Mouse (Mus musculus): ENCODE data around the gene Card10. TPM values are rescaled to one million over a fixed set of nuclear protein-coding genes. Genes with fewer than 3 reads are reported as not detected.

The Card10 gene
- polyA plus RNA-seq, 2 experiments = 5.1 to 9.0 TPM

DNA sequence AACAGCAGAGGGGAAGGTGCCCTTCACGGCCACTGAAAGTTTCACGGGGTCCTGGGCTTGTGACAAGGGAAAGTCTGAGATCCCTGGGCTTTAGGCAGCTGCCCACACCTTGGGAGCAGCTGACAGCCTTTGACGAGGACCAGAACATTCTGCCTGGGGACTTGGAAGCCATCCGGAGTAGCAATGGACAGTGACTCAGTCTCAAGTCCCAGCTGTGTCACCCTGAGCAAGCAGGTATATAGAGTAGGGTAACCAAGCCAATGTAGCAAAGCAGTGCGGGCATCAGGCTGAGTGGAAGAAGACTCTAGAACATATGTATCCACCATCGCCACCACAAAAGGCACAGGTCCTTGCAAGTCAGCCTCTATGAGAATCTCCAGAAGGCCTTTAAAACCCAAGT, 65.7 kb downstream of the Card10 start:
- no peak for TF ChIP-seq POLR2A (IDR thresholded peaks at IDR 0.05; ENCODE audit: borderline replicate concordance, extremely low read depth, insufficient read depth, insufficient read length)
- Histone ChIP-seq H3K9me3 (ENCODE audit: control insufficient read depth, low read length) (no peaks in the 10 kb centered on the region), H3K9ac (ENCODE audit: low read depth, low read length, severe bottlenecking) (no peak overlapping the region), H3K27ac (replicated peaks; ENCODE audit: low read depth, low read length) (no peak overlapping the region), H3K4me3 (replicated peaks; ENCODE audit: low read length) (no peak overlapping the region), H3K36me3 (ENCODE audit: control insufficient read depth, insufficient read depth, low read length) (no peaks in the 10 kb centered on the region), H3K27me3 (ENCODE audit: control insufficient read depth, insufficient read depth, low read length) (peaks cover 6% of the 10 kb centered on the region; the same call in 1 of the 2 replicates), H3K4me1 (ENCODE audit: control insufficient read depth, insufficient read depth, low read length) (no peaks in the 10 kb centered on the region), H3K4me2 (replicated peaks; ENCODE audit: low read depth, low read length, severe bottlenecking) (no peak overlapping the region)
- ATAC-seq (ENCODE audit: low FRiP score, low read depth) = no peak
- DNase-seq (ENCODE audit: low spot score) = no peak
- 38% methylated on average over 6 of the region's 6 CpGs for WGBS

DNA sequence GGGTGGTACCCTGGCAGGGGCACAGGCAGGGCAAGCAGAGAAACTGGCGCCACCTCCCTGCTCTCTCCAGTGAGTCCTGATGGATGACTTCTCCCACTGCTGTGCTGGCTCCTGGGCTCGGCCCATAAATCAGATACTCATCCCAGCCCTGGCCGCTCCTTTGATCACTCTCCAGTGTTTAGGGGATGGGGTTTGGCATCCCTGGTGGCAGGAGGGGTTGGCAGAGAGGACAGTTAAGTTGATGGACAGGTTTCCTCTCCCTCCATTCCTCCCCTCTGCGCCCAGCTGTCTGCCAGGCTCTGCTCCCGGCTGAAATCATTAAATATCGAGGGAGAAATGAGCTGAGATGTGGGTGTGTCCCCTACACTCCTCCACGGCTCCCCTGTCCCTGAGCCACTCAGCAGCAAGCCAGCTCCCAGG, 66.2 kb downstream of the Card10 start:
- H3K27ac ChIP-seq (replicated peaks; ENCODE audit: low read depth, low read length) = no peak overlapping the region
- H3K27me3 ChIP-seq (ENCODE audit: control insufficient read depth, insufficient read depth, low read length) = peaks cover 6% of the 10 kb centered on the region; the same call in 1 of the 2 replicates
- 15% methylated on average over 7 of the region's 7 CpGs for WGBS
- no peaks in the 10 kb centered on the region for H3K4me1 ChIP-seq (ENCODE audit: control insufficient read depth, insufficient read depth, low read length)
- ATAC-seq (ENCODE audit: low FRiP score, low read depth) (no peak), DNase-seq (ENCODE audit: low spot score) (no peak)
- no peak overlapping the region for H3K4me3 ChIP-seq (replicated peaks; ENCODE audit: low read length)
- no peak for TF ChIP-seq POLR2A (IDR thresholded peaks at IDR 0.05; ENCODE audit: borderline replicate concordance, extremely low read depth, insufficient read depth, insufficient read length)
- no peaks in the 10 kb centered on the region for H3K36me3 ChIP-seq (ENCODE audit: control insufficient read depth, insufficient read depth, low read length)
- H3K9ac ChIP-seq (ENCODE audit: low read depth, low read length, severe bottlenecking) = no peak overlapping the region
- no peak overlapping the region for H3K4me2 ChIP-seq (replicated peaks; ENCODE audit: low read depth, low read length, severe bottlenecking)
- H3K9me3 ChIP-seq (ENCODE audit: control insufficient read depth, low read length) = no peaks in the 10 kb centered on the region

GRCm38 (mm10) chr15:78736181-78736579, 66.7 kb downstream of the Card10 start:
- no peaks in the 10 kb centered on the region for H3K36me3 ChIP-seq (ENCODE audit: control insufficient read depth, insufficient read depth, low read length)
- H3K27ac ChIP-seq (replicated peaks; ENCODE audit: low read depth, low read length) = no peak overlapping the region
- H3K4me3 ChIP-seq (replicated peaks; ENCODE audit: low read length) = no peak overlapping the region
- H3K4me2 ChIP-seq (replicated peaks; ENCODE audit: low read depth, low read length, severe bottlenecking) = no peak overlapping the region
- WGBS = 47% methylated on average over 3 of the region's 3 CpGs
- ATAC-seq (ENCODE audit: low FRiP score, low read depth) = no peak
- no peaks in the 10 kb centered on the region for H3K4me1 ChIP-seq (ENCODE audit: control insufficient read depth, insufficient read depth, low read length)
- TF ChIP-seq POLR2A (IDR thresholded peaks at IDR 0.05; ENCODE audit: borderline replicate concordance, extremely low read depth, insufficient read depth, insufficient read length) = no peak
- no peak overlapping the region for H3K9ac ChIP-seq (ENCODE audit: low read depth, low read length, severe bottlenecking)
- H3K9me3 ChIP-seq (ENCODE audit: control insufficient read depth, low read length) = no peaks in the 10 kb centered on the region
- peaks cover 6% of the 10 kb centered on the region; the same call in 1 of the 2 replicates for H3K27me3 ChIP-seq (ENCODE audit: control insufficient read depth, insufficient read depth, low read length)
- no peak for DNase-seq (ENCODE audit: low spot score)

DNA sequence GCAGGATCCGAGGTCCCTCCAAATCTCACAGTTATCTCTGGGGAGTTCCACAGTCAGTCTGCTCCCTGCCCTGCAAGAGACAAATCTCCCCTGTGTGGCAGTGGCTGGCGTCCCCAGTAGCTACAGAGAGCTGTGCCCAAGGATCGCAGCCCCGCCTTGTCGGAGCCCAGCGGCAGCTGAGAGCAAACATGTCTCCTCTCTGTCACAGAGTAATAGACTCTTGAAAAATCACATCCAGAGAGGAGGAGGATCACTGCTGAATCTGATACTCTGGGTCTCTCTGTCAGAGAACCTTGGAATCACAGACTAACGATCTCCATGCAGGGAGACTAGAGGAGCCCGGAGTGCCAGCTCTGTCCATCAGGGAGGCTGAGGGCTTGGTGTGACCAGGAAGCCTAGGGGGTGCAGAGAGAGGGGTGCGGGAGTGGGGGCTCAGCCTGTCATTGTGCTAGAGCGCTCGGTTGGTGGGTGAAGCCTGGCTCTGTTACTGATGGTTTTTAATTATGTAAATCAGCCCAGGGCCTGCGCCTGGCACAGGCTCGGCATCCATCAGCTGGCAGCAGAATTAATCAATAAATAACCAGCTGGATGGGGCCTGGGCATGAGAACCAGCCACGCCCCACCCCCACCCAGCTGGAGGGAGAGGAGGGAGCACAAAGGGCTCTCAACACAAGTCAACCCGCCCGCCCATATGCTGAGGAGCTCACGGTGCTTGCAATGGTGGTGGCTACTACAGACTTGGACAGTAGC, 67.2 kb downstream of the Card10 start:
- no peak for TF ChIP-seq POLR2A (IDR thresholded peaks at IDR 0.05; ENCODE audit: borderline replicate concordance, extremely low read depth, insufficient read depth, insufficient read length)
- Histone ChIP-seq H3K9me3 (ENCODE audit: control insufficient read depth, low read length) (no peaks in the 10 kb centered on the region), H3K4me1 (ENCODE audit: control insufficient read depth, insufficient read depth, low read length) (no peaks in the 10 kb centered on the region), H3K9ac (ENCODE audit: low read depth, low read length, severe bottlenecking) (no peak overlapping the region), H3K36me3 (ENCODE audit: control insufficient read depth, insufficient read depth, low read length) (no peaks in the 10 kb centered on the region), H3K27me3 (ENCODE audit: control insufficient read depth, insufficient read depth, low read length) (peaks cover 6% of the 10 kb centered on the region; the same call in 1 of the 2 replicates), H3K4me3 (replicated peaks; ENCODE audit: low read length) (no peak overlapping the region), H3K4me2 (replicated peaks; ENCODE audit: low read depth, low read length, severe bottlenecking) (no peak overlapping the region), H3K27ac (replicated peaks; ENCODE audit: low read depth, low read length) (no peak overlapping the region)
- DNase-seq (ENCODE audit: low spot score) = no peak
- WGBS = 36% methylated on average over 17 of the region's 17 CpGs
- ATAC-seq (ENCODE audit: low FRiP score, low read depth) = no peak

DNA sequence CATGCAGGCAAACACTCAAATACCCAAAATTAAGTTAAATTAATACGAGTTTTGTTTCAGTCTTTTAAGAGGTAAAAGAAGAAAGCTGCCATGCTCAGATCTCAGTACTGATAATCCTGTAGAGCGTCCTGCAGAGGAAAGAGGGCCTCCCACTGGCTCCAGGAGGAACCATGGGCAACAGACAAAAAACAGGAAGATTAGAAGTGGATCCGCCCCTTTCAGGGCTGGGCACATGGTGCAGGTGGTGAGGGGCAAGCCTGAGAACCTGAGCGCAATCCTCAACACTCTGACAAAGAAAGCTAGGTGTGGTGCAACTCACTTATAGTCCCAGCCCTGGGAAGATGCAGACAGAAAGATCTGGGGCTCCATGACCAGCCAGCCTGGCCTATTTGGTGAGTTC, 71.0 kb downstream of the Card10 start:
- no peak overlapping the region for H3K4me2 ChIP-seq (replicated peaks; ENCODE audit: low read depth, low read length, severe bottlenecking)
- peaks cover 6% of the 10 kb centered on the region; the same call in 1 of the 2 replicates for H3K27me3 ChIP-seq (ENCODE audit: control insufficient read depth, insufficient read depth, low read length)
- no peak overlapping the region for H3K4me3 ChIP-seq (replicated peaks; ENCODE audit: low read length)
- no peak overlapping the region for H3K27ac ChIP-seq (replicated peaks; ENCODE audit: low read depth, low read length)
- no peaks in the 10 kb centered on the region for H3K4me1 ChIP-seq (ENCODE audit: control insufficient read depth, insufficient read depth, low read length)
- no peaks in the 10 kb centered on the region for H3K36me3 ChIP-seq (ENCODE audit: control insufficient read depth, insufficient read depth, low read length)
- no peaks in the 10 kb centered on the region for H3K9me3 ChIP-seq (ENCODE audit: control insufficient read depth, low read length)
- no peak for TF ChIP-seq POLR2A (IDR thresholded peaks at IDR 0.05; ENCODE audit: borderline replicate concordance, extremely low read depth, insufficient read depth, insufficient read length)
- H3K9ac ChIP-seq (ENCODE audit: low read depth, low read length, severe bottlenecking) = no peak overlapping the region
- ATAC-seq (ENCODE audit: low FRiP score, low read depth) = no peak
- 46% methylated on average over 4 of the region's 4 CpGs for WGBS
- DNase-seq (ENCODE audit: low spot score) = no peak
